Mouse (Mus musculus) CD4-positive naive resting alpha-beta T cell, adult 57 days (primary cell): ENCODE data around the gene Rpl36a-ps1. TPM values are rescaled to one million over a fixed set of nuclear protein-coding genes. Genes with fewer than 3 reads are reported as not detected.

Experiments
- total RNA-seq: library from RNA; stranded (reverse); gene quantifications from one replicate; pipeline ENCODE4 v1.2.4, GENCODE M21; 2023

The Rpl36a-ps1 gene
- 2.5 TPM for total RNA-seq

GRCm38 (mm10) chr14:98994218-98994617 lies at the start of gene Rpl36a-ps1:
TSS of gene Rpl36a-ps1 (minus strand) at chr14:98994318.

Other genes starting within 250 kb of the Rpl36a-ps1 start
- gene Mzt1, start 51.8 kb upstream of the Rpl36a-ps1 start, total RNA-seq, result 22.5 TPM
- 15.7 TPM for gene Bora, start 51.9 kb upstream of the Rpl36a-ps1 start, total RNA-seq
- gene Pibf1, start 105.1 kb upstream of the Rpl36a-ps1 start, total RNA-seq, result 19.9 TPM
- gene Dis3, start 105.5 kb upstream of the Rpl36a-ps1 start, total RNA-seq, result 31.2 TPM